Mouse (Mus musculus): ENCODE measurements around the gene Myo3b.

The Myo3b gene

GRCm38 (mm10) chr2:70444141-70444540, 405.2 kb downstream of the Myo3b start:
- DNase-seq (ENCODE audit: low read depth, low spot score): peak; percentile 80

GRCm38 (mm10) chr2:70456205-70456604, 417.3 kb downstream of the Myo3b start:
- DNase-seq (ENCODE audit: low read depth, low spot score): no peak

DNA sequence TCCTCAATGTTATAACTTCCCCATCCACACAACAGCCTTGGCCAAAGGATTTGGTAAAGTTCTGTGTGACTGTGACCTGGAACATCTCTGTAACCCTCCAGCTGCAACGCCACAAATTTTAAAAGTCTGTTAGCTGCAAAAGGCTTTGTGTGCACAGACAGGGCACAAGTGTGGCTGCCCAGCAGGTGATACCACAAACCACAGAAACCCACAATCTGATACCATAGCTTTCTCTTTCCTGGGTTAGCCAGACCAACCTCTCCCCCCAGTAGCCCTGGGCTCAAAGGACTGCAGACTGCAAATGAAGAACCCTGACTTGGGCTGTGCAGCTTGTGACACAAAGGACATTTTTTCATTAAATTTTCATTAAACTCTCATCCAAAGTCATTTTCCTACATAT, 424.7 kb downstream of the Myo3b start:
- DNase-seq (ENCODE audit: low read depth, low spot score): no peak

GRCm38 (mm10) chr2:70471136-70471535, 432.2 kb downstream of the Myo3b start:
- DNase-seq (ENCODE audit: low read depth, low spot score): no peak

DNA sequence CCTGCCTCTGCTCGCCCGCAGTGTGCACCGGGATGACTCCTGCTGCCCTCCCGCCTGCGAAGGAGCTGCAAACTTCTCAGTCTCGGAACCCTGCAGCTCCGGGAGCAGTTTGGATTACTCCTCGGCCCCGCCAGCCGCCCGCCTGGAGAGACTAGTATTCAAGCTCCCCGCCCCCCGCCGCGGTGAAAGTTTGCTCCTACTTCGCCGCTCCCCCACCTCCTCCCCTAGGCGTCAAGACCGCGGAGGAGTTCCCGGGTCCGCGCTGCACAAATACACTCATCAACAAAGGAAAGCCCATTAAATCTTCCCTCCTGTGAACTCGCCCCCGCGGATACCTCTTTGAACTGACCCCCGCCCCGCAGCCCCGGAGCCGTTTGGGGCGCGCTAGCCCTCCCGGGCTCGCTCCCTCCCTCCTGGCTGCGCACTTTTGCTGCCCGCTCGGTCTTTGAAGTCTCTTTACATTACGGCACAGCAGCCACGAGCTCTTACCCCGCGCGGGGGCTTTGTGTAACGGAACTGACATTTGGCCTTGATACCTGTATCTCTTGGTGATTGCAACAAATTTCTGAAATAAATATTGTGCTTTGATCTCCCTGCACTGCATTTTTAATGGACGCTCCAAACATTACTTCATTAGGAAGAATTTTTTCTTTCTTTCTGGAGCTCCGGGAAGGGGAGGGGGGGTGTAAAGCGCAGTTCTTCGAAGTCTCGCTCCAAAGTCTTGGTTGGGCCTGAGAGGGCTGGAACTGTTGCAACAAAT, 433.1 kb downstream of the Myo3b start:
- no peak for DNase-seq (ENCODE audit: low read depth, low spot score)
